Mouse (Mus musculus) liver, adult 2 months (tissue): ENCODE results near the gene Heatr5a. TPM values are rescaled to one million over a fixed set of nuclear protein-coding genes. Genes with fewer than 3 reads are reported as not detected.

Experiments
- DNase-seq: peaks from one replicate; pipeline ENCODE4 v3.0.0-alpha.2; 2011; ENCODE audit warnings: low read depth, low spot score; ENCODE audit errors: extremely low read depth
- H3K27ac ChIP-seq: fragments of 200-500 bp; replicated peaks from 2 replicates; pipeline ENCODE4 v1.5.1; 2012; ENCODE audit warnings: low read depth, mild to moderate bottlenecking, control low read depth, inconsistent platforms, low read length; ENCODE audit not compliant: insufficient read depth
- H3K27me3 ChIP-seq: fragments of 200-500 bp; 2 replicates; pipeline ENCODE4 v1.6.1; 2012; ENCODE audit warnings: mild to moderate bottlenecking, moderate library complexity, low read length, inconsistent platforms; ENCODE audit not compliant: control insufficient read depth, insufficient read depth
- H3K36me3 ChIP-seq: fragments of 200-500 bp; 2 replicates; pipeline ENCODE4 v1.6.1; 2012; ENCODE audit warnings: low read length, inconsistent platforms; ENCODE audit not compliant: control insufficient read depth, insufficient read depth
- H3K4me1 ChIP-seq: fragments of 200-500 bp; 2 replicates; pipeline ENCODE4 v1.6.1; 2011; ENCODE audit warnings: low read length; ENCODE audit not compliant: control insufficient read depth, insufficient read depth
- H3K4me3 ChIP-seq: fragments of 200-500 bp; 2 replicates; pipeline ENCODE4 v1.5.1; 2011; ENCODE audit warnings: low read depth, mild to moderate bottlenecking, control low read depth, low read length, moderate library complexity; ENCODE audit not compliant: insufficient read depth
- H3K79me2 ChIP-seq: fragments of 200-500 bp; 2 replicates; pipeline ENCODE4 v1.6.1; 2012; ENCODE audit warnings: inconsistent platforms, mild to moderate bottlenecking, low read length, moderate library complexity; ENCODE audit not compliant: control insufficient read depth, insufficient read depth
- H3K9ac ChIP-seq: fragments of 200-500 bp; 2 replicates; pipeline ENCODE4 v1.6.1; 2012; ENCODE audit warnings: low read depth, mild to moderate bottlenecking, control low read depth, inconsistent platforms, low read length
- CTCF ChIP-seq: fragments of 200-500 bp; IDR thresholded peaks from 2 replicates; pipeline ENCODE4 v1.5.1; 2011; ENCODE audit warnings: low read depth, low read length, control low read depth
- POLR2A ChIP-seq: fragments of 200-500 bp; IDR thresholded peaks from 2 replicates; pipeline ENCODE4 v1.6.1; 2011; ENCODE audit warnings: low read length, control low read depth; ENCODE audit not compliant: insufficient read depth; ENCODE audit errors: extremely low read depth
- WGBS: fragments of 180-500 bp; shearing (Covaris S2); methylation state at CpG from one replicate; pipeline ENCODE4 v1.1.7; 2018; 5-methylcytosine and 5-hydroxymethylcytosine counted together
- polyA plus RNA-seq: library from polyadenylated mRNA; depleted of rRNA; stranded (reverse); fragments of >200 nt; gene quantifications from 2 replicates; pipeline ENCODE4 v1.2.3, GENCODE M21; 2012; rRNA removed
- total RNA-seq: library from RNA; depleted of rRNA; stranded (reverse); fragments of >200 nt; gene quantifications from 2 replicates; pipeline ENCODE4 v1.2.3, GENCODE M21; 2014; rRNA removed

The Heatr5a gene
- total RNA-seq (8.1 and 10.3 TPM in 2 replicates), polyA plus RNA-seq (9.1 and 9.6 TPM in 2 replicates)

GRCm38 (mm10) chr12:51971070-51971664, at the start of gene Heatr5a:
Gene Heatr5a (minus strand): TSS chr12:51971321.
- WGBS, result under 1% methylated on average over 49 of the region's 53 CpGs
- no peak for TF ChIP-seq CTCF
- peak; percentile 73 for TF ChIP-seq POLR2A
- Histone ChIP-seq H3K79me2 (no peaks in the 10 kb centered on the region), H3K4me1 (no peaks in the 10 kb centered on the region), H3K4me3 (peak within 1 kb of the TSS; percentile 95), H3K9ac (peak within 1 kb of the TSS; percentile 94), H3K27me3 (no peaks in the 10 kb centered on the region), H3K36me3 (no peaks in the 10 kb centered on the region), H3K27ac (peak within 1 kb of the TSS; percentile 78)
- DNase-seq, result peak; percentile 72

- Histone ChIP-seq H3K27me3 (no peaks in the 10 kb centered on the region), H3K27ac (no peak overlapping the region), H3K4me1 (no peaks in the 10 kb centered on the region; the same call in 1 of the 2 replicates), H3K9ac (no peak overlapping the region), H3K36me3 (no peaks in the 10 kb centered on the region), H3K79me2 (no peaks in the 10 kb centered on the region), H3K4me3 (no peak overlapping the region)
- TF ChIP-seq CTCF (no peak), POLR2A (no peak)
- DNase-seq, result no peak
- 88% methylated on average over 7 of the region's 7 CpGs for WGBS
Measured at GRCm38 (mm10) chr12:52014494-52015029, 43.4 kb upstream of the Heatr5a start.

- no peaks in the 10 kb centered on the region for H3K36me3 ChIP-seq
- 62% methylated on average over 11 of the region's 11 CpGs for WGBS
- H3K4me1 ChIP-seq, result no peaks in the 10 kb centered on the region; the same call in 1 of the 2 replicates
- DNase-seq, result peak; percentile 81
- no peak overlapping the region for H3K27ac ChIP-seq
- H3K4me3 ChIP-seq, result no peak overlapping the region
- no peak overlapping the region for H3K9ac ChIP-seq
- no peaks in the 10 kb centered on the region for H3K79me2 ChIP-seq
- no peaks in the 10 kb centered on the region for H3K27me3 ChIP-seq
- TF ChIP-seq POLR2A (no peak), CTCF (no peak)
Measured at GRCm38 (mm10) chr12:52014044-52014443, 42.9 kb upstream of the Heatr5a start.

GRCm38 (mm10) chr12:52013274-52013673, 42.2 kb upstream of the Heatr5a start:
- WGBS, result 67% methylated on average over 9 of the region's 9 CpGs
- Histone ChIP-seq H3K4me1 (no peaks in the 10 kb centered on the region; the same call in 1 of the 2 replicates), H3K79me2 (no peaks in the 10 kb centered on the region), H3K9ac (no peak overlapping the region), H3K27ac (no peak overlapping the region), H3K4me3 (no peak overlapping the region), H3K36me3 (no peaks in the 10 kb centered on the region), H3K27me3 (no peaks in the 10 kb centered on the region)
- TF ChIP-seq POLR2A (no peak), CTCF (no peak)
- DNase-seq, result no peak

- no peaks in the 10 kb centered on the region for H3K79me2 ChIP-seq
- no peaks in the 10 kb centered on the region; the same call in 1 of the 2 replicates for H3K4me1 ChIP-seq
- H3K4me3 ChIP-seq, result no peak overlapping the region
- no peak overlapping the region for H3K27ac ChIP-seq
- no peaks in the 10 kb centered on the region for H3K36me3 ChIP-seq
- no peak overlapping the region for H3K9ac ChIP-seq
- TF ChIP-seq POLR2A (no peak), CTCF (no peak)
- H3K27me3 ChIP-seq, result no peaks in the 10 kb centered on the region
- no peak for DNase-seq
- 87% methylated on average over 8 of the region's 8 CpGs for WGBS
Measured at GRCm38 (mm10) chr12:52012159-52012558, 41.0 kb upstream of the Heatr5a start.

- Histone ChIP-seq H3K9ac (no peak overlapping the region), H3K27ac (no peak overlapping the region), H3K4me3 (no peak overlapping the region), H3K36me3 (no peaks in the 10 kb centered on the region), H3K4me1 (no peaks in the 10 kb centered on the region; the same call in 1 of the 2 replicates), H3K27me3 (no peaks in the 10 kb centered on the region), H3K79me2 (peaks cover 3% of the 10 kb centered on the region; the same call in 1 of the 2 replicates)
- WGBS, result 70% methylated on average over 2 of the region's 2 CpGs
- DNase-seq, result peak; percentile 30
- TF ChIP-seq CTCF, result no peak
- TF ChIP-seq POLR2A, result no peak
Measured at GRCm38 (mm10) chr12:52010630-52010961, 39.5 kb upstream of the Heatr5a start.
